ENCODE assay signal across 41 mouse cellular contexts in genomic region chr17:22520037-22520436, GRCm38 (mm10). TPM values are rescaled to one million over a fixed set of nuclear protein-coding genes. Genes with fewer than 3 reads are reported as not detected.
"Had no signal": no experiment of that assay in that cellular context is flagged by ENCODE, and none has a peak within 500 bp of the region (broad histone marks: within the 10 kb centered on the region; RNA-seq: fewer than 3 reads in every experiment).

No protein-coding gene starts in this region.

RNA-seq across cellular contexts. Expression of gene Vmn2r111, which starts 53.2 kb away (rescaled TPM):
- total RNA-seq: heart, postnatal 10 days; heart, postnatal 14 days; heart, postnatal 25 days; heart, postnatal 36 days; heart, postnatal 4 days; hematopoietic stem cell, adult 5-6 weeks; hindbrain, postnatal 0 days; layer of hippocampus, adult 18-20 months; layer of hippocampus, adult 2 months; layer of hippocampus, adult 8-10 months; layer of hippocampus, postnatal 10 days; layer of hippocampus, postnatal 14 days; layer of hippocampus, postnatal 25 days; layer of hippocampus, postnatal 36 days; left cerebral cortex, adult 18-20 months; left cerebral cortex, adult 2 months; left cerebral cortex, adult 8-10 months had no signal
- polyA plus RNA-seq: heart, embryonic 12.5 days; heart, embryonic 13.5 days; heart, embryonic 14.5 days; heart, embryonic 15.5 days; heart, embryonic 16.5 days; heart, postnatal 0 days; hindbrain, embryonic 10.5 days; hindbrain, embryonic 11.5 days; hindbrain, embryonic 12.5 days; hindbrain, embryonic 13.5 days; hindbrain, embryonic 14.5 days; hindbrain, embryonic 15.5 days; hindbrain, embryonic 16.5 days; hindbrain, postnatal 0 days; inflammation-experienced regulatory T-cells, adult 6 months; intestine, embryonic 14.5 days; intestine, embryonic 15.5 days; intestine, embryonic 16.5 days; intestine, postnatal 0 days; kidney, adult 2 months; kidney, embryonic 14.5 days; kidney, embryonic 15.5 days; kidney, embryonic 16.5 days; kidney, postnatal 0 days; large intestine, adult 2 months had no signal
